Mouse (Mus musculus) CH12.LX (cell line): ENCODE results near the gene Isg20l2. TPM values are rescaled to one million over a fixed set of nuclear protein-coding genes. Genes with fewer than 3 reads are reported as not detected.

Source experiments
- DNase-seq: peaks from one replicate; pipeline ENCODE4 v3.0.0-alpha.2; 2013; ENCODE audit errors: extremely low read depth
- H3K27ac ChIP-seq: 2 replicates; pipeline ENCODE4 v1.5.1; 2012; ENCODE audit warnings: low read depth, mild to moderate bottlenecking, control low read depth, moderate library complexity; ENCODE audit not compliant: insufficient read depth
- H3K27me3 ChIP-seq: replicated peaks from 2 replicates; pipeline ENCODE3; 2012; ENCODE audit warnings: inconsistent platforms
- H3K36me3 ChIP-seq, 2 experiments: replicated peaks in 1 of 2; 2 replicates each; pipeline versions ENCODE3 to v1.6.1; 2012; ENCODE audit warnings: inconsistent platforms in 1 of 2, low read length in 1 of 2, mild to moderate bottlenecking in 1 of 2, mixed read lengths in 1 of 2, moderate library complexity in 1 of 2; ENCODE audit not compliant: control insufficient read depth in 1 of 2, insufficient read depth in 1 of 2
- H3K4me1 ChIP-seq, 2 experiments: 2 replicates each; pipeline ENCODE4 v1.6.1; 2012; ENCODE audit warnings: inconsistent platforms in 1 of 2, moderate library complexity in 1 of 2; ENCODE audit not compliant: insufficient read depth in 2 of 2, control insufficient read depth in 1 of 2
- H3K4me2 ChIP-seq: 2 replicates; pipeline ENCODE4 v1.6.1; 2012; ENCODE audit warnings: low read depth, mild to moderate bottlenecking, control low read depth; ENCODE audit not compliant: poor library complexity, insufficient read depth, severe bottlenecking
- H3K4me3 ChIP-seq, 3 experiments: fragments of 150-350 bp in 1 of 3; sonication (generic) in 1 of 3; replicated peaks in 1 of 3; 2 replicates each; pipeline versions ENCODE3 to v1.5.1; 2011 to 2012; ENCODE audit warnings: low read depth in 2 of 3, low read length in 2 of 3, mild to moderate bottlenecking in 2 of 3, moderate library complexity in 2 of 3, control low read depth in 1 of 3, improper control_type of control experiment in 1 of 3, inconsistent platforms in 1 of 3, mixed read lengths in 1 of 3; ENCODE audit not compliant: poor library complexity in 1 of 3
- H3K79me2 ChIP-seq: replicated peaks from 2 replicates; pipeline ENCODE4 v1.6.1; 2012; ENCODE audit warnings: mild to moderate bottlenecking, moderate library complexity; ENCODE audit not compliant: control insufficient read depth, poor library complexity, insufficient read depth, severe bottlenecking; ENCODE audit errors: extremely low read depth
- H3K9ac ChIP-seq: 2 replicates; pipeline ENCODE4 v1.6.1; 2012; ENCODE audit warnings: low read depth, mild to moderate bottlenecking, control low read depth, moderate library complexity; ENCODE audit not compliant: insufficient read depth
- H3K9me3 ChIP-seq: replicated peaks from 2 replicates; pipeline ENCODE3; 2012; ENCODE audit warnings: low read length, inconsistent platforms, mixed read lengths
- CHD2 ChIP-seq: IDR thresholded peaks from 2 replicates; pipeline ENCODE4 v1.6.1; 2011; ENCODE audit warnings: low read length, improper control_type of control experiment
- CTCF ChIP-seq, 2 experiments: IDR thresholded peaks in 1 of 2; conservative IDR thresholded peaks in 1 of 2; 2 replicates each; pipeline ENCODE4 v1.5.1; 2011 to 2012; ENCODE audit warnings: low read depth in 2 of 2, low read length in 2 of 2, improper control_type of control experiment in 1 of 2, inconsistent platforms in 1 of 2, mild to moderate bottlenecking in 1 of 2, moderate library complexity in 1 of 2
- EP300 ChIP-seq: IDR thresholded peaks from 2 replicates; pipeline ENCODE4 v1.6.1; 2011; ENCODE audit warnings: low read length, improper control_type of control experiment
- GABPA ChIP-seq: IDR thresholded peaks from 2 replicates; pipeline ENCODE4 v1.6.1; 2012; ENCODE audit warnings: low read depth, low read length, improper control_type of control experiment, inconsistent platforms; ENCODE audit not compliant: insufficient replicate concordance
- IRF4 ChIP-seq: IDR thresholded peaks from 2 replicates; pipeline ENCODE4 v1.6.1; 2014; ENCODE audit warnings: low read depth, mild to moderate bottlenecking, inconsistent platforms, low read length, improper control_type of control experiment
- MAX ChIP-seq: IDR thresholded peaks from 2 replicates; pipeline ENCODE4 v1.6.1; 2011; ENCODE audit warnings: low read length, improper control_type of control experiment
- MAZ ChIP-seq: IDR thresholded peaks from 2 replicates; pipeline ENCODE4 v1.6.1; 2012; ENCODE audit warnings: low read depth, mild to moderate bottlenecking, inconsistent platforms, low read length, improper control_type of control experiment, moderate library complexity
- MEF2A ChIP-seq: IDR thresholded peaks from 2 replicates; pipeline ENCODE4 v1.6.1; 2014; ENCODE audit warnings: low read depth, mild to moderate bottlenecking, inconsistent platforms, low read length, improper control_type of control experiment, borderline replicate concordance
- MXI1 ChIP-seq: IDR thresholded peaks from 2 replicates; pipeline ENCODE4 v1.6.1; 2011; ENCODE audit warnings: mild to moderate bottlenecking, low read depth, low read length, improper control_type of control experiment
- NELFE ChIP-seq: IDR thresholded peaks from 2 replicates; pipeline ENCODE4 v1.6.1; 2011; ENCODE audit warnings: low read depth, low read length, improper control_type of control experiment
- NRF1 ChIP-seq: IDR thresholded peaks from 2 replicates; pipeline ENCODE4 v1.6.1; 2014; ENCODE audit warnings: low read depth, mild to moderate bottlenecking, inconsistent platforms, low read length, improper control_type of control experiment, moderate library complexity
- PAX5 ChIP-seq: IDR thresholded peaks from 2 replicates; pipeline ENCODE4 v1.6.1; 2012; ENCODE audit warnings: low read length, inconsistent platforms, mixed read lengths
- RAD21 ChIP-seq: IDR thresholded peaks from 2 replicates; pipeline ENCODE4 v1.6.1; 2011; ENCODE audit warnings: low read depth, mild to moderate bottlenecking, low read length, improper control_type of control experiment, moderate library complexity
- RCOR1 ChIP-seq: conservative IDR thresholded peaks from 2 replicates; pipeline ENCODE4 v1.6.1; 2012; ENCODE audit warnings: low read depth, mild to moderate bottlenecking, inconsistent platforms, low read length, improper control_type of control experiment
- TCF12 ChIP-seq: IDR thresholded peaks from 2 replicates; pipeline ENCODE4 v1.6.1; 2014; ENCODE audit warnings: low read depth, mild to moderate bottlenecking, inconsistent platforms, low read length, improper control_type of control experiment
- UBTF ChIP-seq: IDR thresholded peaks from 2 replicates; pipeline ENCODE4 v1.6.1; 2012; ENCODE audit warnings: low read depth, mild to moderate bottlenecking, inconsistent platforms, low read length, improper control_type of control experiment, moderate library complexity
- USF1 ChIP-seq: IDR thresholded peaks from 2 replicates; pipeline ENCODE4 v1.6.1; 2014; ENCODE audit warnings: low read depth, mild to moderate bottlenecking, inconsistent platforms, low read length, improper control_type of control experiment
- USF2 ChIP-seq: conservative IDR thresholded peaks from 2 replicates; pipeline ENCODE4 v1.6.1; 2011; ENCODE audit warnings: low read depth, low read length, improper control_type of control experiment
- ZNF384 ChIP-seq: IDR thresholded peaks from 2 replicates; pipeline ENCODE4 v1.6.1; 2012; ENCODE audit warnings: low read depth, low read length, improper control_type of control experiment, inconsistent platforms
- dilution Hi-C: fragments of 300-500 bp; cut with MboI; formaldehyde crosslinking; loops from 2 replicates; pipeline ENCODE4 v1.14.3; 2020; ENCODE audit warnings: low sequenced_read_pairs; ENCODE audit not compliant: extremely low pct_unique_long_range_greater_than_20kb, extremely low pct_ligation_motif_present
- in situ Hi-C: fragments of 300-500 bp; cut with MboI; formaldehyde crosslinking; loops from 3 replicates; pipeline ENCODE4 v1.14.3; 2019; ENCODE audit warnings: low sequenced_read_pairs, low pct_ligation_motif_present, low pct_unique_long_range_greater_than_20kb, mixed read lengths
- polyA plus RNA-seq: library from polyadenylated mRNA; unstranded; fragments of >175 nt; gene quantifications from 2 replicates; pipeline ENCODE4 v1.2.1, GENCODE M21; 2012; ENCODE audit warnings: low read depth; ENCODE audit not compliant: insufficient read length
- total RNA-seq, 2 experiments: library from RNA; depleted of rRNA; stranded (reverse); fragments of 300-350 nt in 1 of 2; fragments of >200 nt in 1 of 2; gene quantifications; 2 replicates each; pipeline ENCODE4 v1.2.3; 2012 to 2014

Gene Isg20l2
- total and polyA plus RNA-seq, 3 experiments: 40.8 to 68.8 (median 45.0) TPM

DNA sequence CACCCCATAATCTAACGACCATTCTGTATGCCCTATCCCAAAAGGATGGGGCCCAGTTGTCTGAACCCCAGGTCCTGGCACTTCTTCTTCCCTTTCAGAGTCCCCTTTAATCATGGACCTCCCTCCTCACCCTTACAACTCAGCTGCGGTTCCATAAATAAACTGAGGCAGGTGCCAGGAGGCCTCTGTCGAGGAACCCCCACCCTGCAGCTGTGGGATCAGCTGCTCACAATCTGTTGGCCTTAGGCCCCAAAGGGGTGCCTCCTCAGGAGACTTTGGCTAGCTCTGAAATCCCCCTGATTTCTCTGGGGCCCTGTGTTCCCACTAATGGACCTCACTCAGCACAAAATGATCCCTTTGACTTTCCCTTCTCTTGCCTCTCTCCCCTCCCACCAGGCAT is 54.0 kb downstream of the Isg20l2 start (continued):
- TF ChIP-seq ZNF384: no peak
- TF ChIP-seq MAZ: no peak
- no peak for TF ChIP-seq MAX
- no peak for TF ChIP-seq RCOR1
- TF ChIP-seq PAX5: no peak
- peak; percentile 86 for TF ChIP-seq TCF12
- TF ChIP-seq USF2: no peak
- no peak for TF ChIP-seq RAD21
- TF ChIP-seq USF1: no peak
- peak; percentile 59; the same call in 1 of the 2 replicates for TF ChIP-seq EP300
- TF ChIP-seq NRF1: no peak

DNA sequence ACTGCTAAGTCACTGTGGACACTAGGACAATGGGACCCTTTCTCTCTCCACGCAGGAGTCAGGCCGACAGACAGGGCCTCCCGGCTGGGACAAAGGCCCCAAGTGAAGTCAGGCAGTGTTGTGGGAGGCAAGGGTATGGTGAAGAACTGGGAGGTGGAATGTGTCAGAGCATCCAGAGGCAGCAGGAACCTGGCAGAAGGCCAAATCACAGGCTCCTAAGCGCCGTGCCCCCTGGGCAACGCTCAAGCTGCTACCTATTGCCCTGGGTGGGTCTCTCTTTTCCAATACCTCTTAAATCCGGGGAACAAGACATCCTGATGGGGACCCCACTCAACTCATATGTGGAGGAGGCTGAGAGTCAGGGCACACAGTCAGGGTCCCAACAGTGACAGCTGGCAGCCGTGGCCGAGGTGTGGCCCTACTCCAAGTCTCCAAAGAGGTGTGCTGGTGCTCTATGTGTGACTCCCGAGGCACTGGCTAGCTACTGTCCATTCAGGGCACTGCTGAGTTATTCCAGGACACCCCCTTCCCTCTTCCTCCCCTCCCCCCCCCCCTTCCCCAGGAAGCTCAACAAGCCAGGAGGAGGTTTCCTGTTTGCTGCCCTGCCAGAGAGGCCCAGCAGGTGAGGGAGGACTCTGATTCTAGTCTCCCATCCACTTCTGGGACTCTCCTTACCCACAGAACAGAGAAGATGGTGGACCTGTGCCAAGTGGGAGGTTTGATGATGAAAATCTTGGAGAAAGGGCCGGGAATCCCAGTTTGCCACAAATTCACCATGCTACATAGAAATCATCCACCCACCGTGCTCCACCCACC is 55.6 kb downstream of the Isg20l2 start:
- Histone ChIP-seq H3K79me2 (no peaks in the 10 kb centered on the region), H3K27me3 (peaks cover 27% of the 10 kb centered on the region), H3K4me3 (no peak overlapping the region), H3K4me1 (peaks cover 23 to 72% of the 10 kb centered on the region in 2 experiments), H3K9me3 (no peaks in the 10 kb centered on the region), H3K27ac (no peak overlapping the region), H3K9ac (no peak overlapping the region), H3K36me3 (no peaks in the 10 kb centered on the region), H3K4me2 (no peak overlapping the region)
- TF ChIP-seq USF2 (no peak), ZNF384 (no peak), EP300 (no peak), GABPA (no peak), UBTF (no peak), IRF4 (no peak), TCF12 (no peak), PAX5 (no peak), CTCF (conservative IDR thresholded peaks at IDR 0.05 in 1 of 2, IDR thresholded peaks at IDR 0.05 in 1 of 2; ENCODE audit: low read depth in 2 of 2, low read length in 2 of 2) (no peak), MEF2A (no peak), NELFE (no peak), RCOR1 (no peak), MXI1 (no peak), CHD2 (no peak)
- in situ Hi-C loops (no loop called here), dilution Hi-C loops (no loop called here)
- no peak for DNase-seq
